ENCODE assay signal across 30 mouse cellular contexts in the genomic region with DNA sequence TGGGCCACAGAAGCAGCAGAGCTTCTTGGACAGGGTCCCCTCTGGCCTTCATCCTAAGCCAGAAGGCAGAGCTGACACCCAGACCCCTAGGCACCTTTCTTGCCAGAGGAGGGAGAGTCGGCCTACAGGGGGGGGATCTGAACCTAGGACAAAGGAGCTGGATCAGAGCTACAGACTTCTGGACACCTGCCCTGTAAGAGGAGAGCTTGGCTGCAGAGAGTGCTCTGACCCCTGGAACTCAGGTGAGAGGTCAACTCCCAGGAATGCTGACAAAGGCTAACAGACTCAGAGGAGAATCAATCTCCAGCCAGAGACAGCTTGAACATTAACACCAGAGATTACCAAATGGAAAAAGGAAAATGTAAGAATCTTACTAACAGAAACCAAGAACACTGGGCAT.
DNase-seq lines count a peak whose midpoint lies in the region; ATAC-seq and TF ChIP-seq lines count a peak whose summit lies in the region.
"Had no signal": no experiment of that assay in that cellular context is flagged by ENCODE, and none has a peak within 500 bp of the region (broad histone marks: within the 10 kb centered on the region; RNA-seq: fewer than 3 reads in every experiment).

No protein-coding gene starts in this region.

- H3K27ac ChIP-seq in liver, postnatal 0 days (ENCODE audit: low read depth), result no peak overlapping the region
- no peak overlapping the region for H3K27ac ChIP-seq in liver, embryonic 12.5 days
- no peak overlapping the region for H3K27ac ChIP-seq in kidney, embryonic 16.5 days (ENCODE audit: low read length)
- H3K27ac ChIP-seq: embryonic facial prominence, embryonic 13.5 days; forebrain, embryonic 10.5 days; forebrain, embryonic 15.5 days; gastrocnemius, adult 2 months; hindbrain, embryonic 13.5 days; liver, embryonic 13.5 days; midbrain, embryonic 10.5 days; midbrain, embryonic 15.5 days; stomach, postnatal 0 days had no signal

- H3K4me2 ChIP-seq in liver, postnatal 0 days (ENCODE audit: low read depth, low read length), result no peak overlapping the region
- H3K4me2 ChIP-seq in liver, embryonic 12.5 days, result no peak overlapping the region
- H3K4me2 ChIP-seq in kidney, embryonic 16.5 days (replicated peaks; ENCODE audit: low read depth, low read length), result no peak overlapping the region
- H3K4me2 ChIP-seq: embryonic facial prominence, embryonic 13.5 days; forebrain, embryonic 15.5 days; heart, embryonic 11.5 days; hindbrain, embryonic 13.5 days; liver, embryonic 13.5 days; lung, embryonic 14.5 days; midbrain, embryonic 15.5 days had no signal

- no peaks in the 10 kb centered on the region for H3K9me3 ChIP-seq in liver, postnatal 0 days (ENCODE audit: low read length)
- no peaks in the 10 kb centered on the region for H3K9me3 ChIP-seq in liver, embryonic 12.5 days (replicated peaks)
- no peaks in the 10 kb centered on the region for H3K9me3 ChIP-seq in kidney, embryonic 16.5 days (ENCODE audit: low read length)
- H3K9me3 ChIP-seq: embryonic facial prominence, embryonic 13.5 days; forebrain, embryonic 10.5 days; forebrain, embryonic 15.5 days; hindbrain, embryonic 13.5 days; liver, embryonic 13.5 days; midbrain, embryonic 10.5 days; midbrain, embryonic 15.5 days had no signal

- TF ChIP-seq CTCF in liver, postnatal 0 days (IDR thresholded peaks at IDR 0.05; ENCODE audit: low read depth), result no peak

- intact Hi-C loops in left cerebral cortex, postnatal 10 days (cut with DNase I), result no loop called here

- 70% methylated on average over 1 of the region's 1 CpGs for WGBS in liver, postnatal 0 days (ENCODE audit: insufficient replicate concordance)
- 73% methylated on average over 1 of the region's 1 CpGs for WGBS in liver, embryonic 12.5 days (ENCODE audit: insufficient replicate concordance)
- WGBS in kidney, embryonic 16.5 days, result 67% methylated on average over 1 of the region's 1 CpGs

- TF ChIP-seq EP300 in liver, postnatal 0 days (IDR thresholded peaks at IDR 0.05; ENCODE audit: low read depth), result no peak

- peak; percentile 56; the same call in 1 of the 2 replicates for ATAC-seq in liver, postnatal 0 days
- ATAC-seq in liver, embryonic 12.5 days, result no peak
- 0 out of 2 replicates have a peak, but pooled peaks have one; percentile 51 for ATAC-seq in kidney, embryonic 16.5 days (ENCODE audit: low FRiP score, low TSS enrichment)
- ATAC-seq: CD4-positive, CD25-positive, alpha-beta regulatory T cell, adult 4 months; forebrain, embryonic 15.5 days; intestine, postnatal 0 days; midbrain, embryonic 15.5 days had no signal

- DNase-seq in liver, postnatal 0 days, result peak; percentile 16
- DNase-seq in kidney, postnatal 36 days, result peak; percentile 77 to 87
- DNase-seq in layer of hippocampus, postnatal 36 days, result no peak
- DNase-seq in layer of hippocampus, postnatal 14 days (ENCODE audit: low spot score in 2 of 2), result no peak
- DNase-seq in left cerebral cortex, postnatal 10 days (ENCODE audit: extremely low spot score in 1 of 2, low spot score in 2 of 2), result no peak
- DNase-seq: adrenal gland, postnatal 36 days; cerebellum, adult 18-20 months; cerebellum, postnatal 10 days; gastrocnemius, adult 2 months; gastrocnemius, postnatal 36 days; heart, adult 18-20 months; heart, postnatal 4 days; liver, embryonic 13.5 days; lung, embryonic 14.5 days; lung, postnatal 14 days; right cerebral cortex, adult 18-20 months; thymus, adult 18-20 months; thymus, postnatal 25 days had no signal

- no peaks in the 10 kb centered on the region for H3K36me3 ChIP-seq in liver, postnatal 0 days (replicated peaks; ENCODE audit: insufficient read depth, low read length)
- no peaks in the 10 kb centered on the region for H3K36me3 ChIP-seq in liver, embryonic 12.5 days
- no peaks in the 10 kb centered on the region for H3K36me3 ChIP-seq in kidney, embryonic 16.5 days (ENCODE audit: insufficient read depth, low read length)
- H3K36me3 ChIP-seq: embryonic facial prominence, embryonic 13.5 days; forebrain, embryonic 10.5 days; forebrain, embryonic 15.5 days; hindbrain, embryonic 13.5 days; liver, embryonic 13.5 days; midbrain, embryonic 10.5 days; midbrain, embryonic 15.5 days had no signal

- no peak overlapping the region for H3K9ac ChIP-seq in liver, postnatal 0 days (replicated peaks)
- no peak overlapping the region for H3K9ac ChIP-seq in liver, embryonic 12.5 days
- no peak overlapping the region for H3K9ac ChIP-seq in kidney, embryonic 16.5 days (replicated peaks; ENCODE audit: low read length)
- H3K9ac ChIP-seq: embryonic facial prominence, embryonic 13.5 days; forebrain, embryonic 15.5 days; hindbrain, embryonic 13.5 days; liver, embryonic 13.5 days; lung, embryonic 14.5 days; midbrain, embryonic 15.5 days had no signal

- no peak overlapping the region for H3K4me3 ChIP-seq in liver, postnatal 0 days (ENCODE audit: low read depth, low read length)
- no peak overlapping the region for H3K4me3 ChIP-seq in liver, embryonic 12.5 days
- H3K4me3 ChIP-seq in kidney, embryonic 16.5 days (ENCODE audit: low read length), result no peak overlapping the region
- H3K4me3 ChIP-seq: embryonic facial prominence, embryonic 13.5 days; forebrain, embryonic 10.5 days; forebrain, embryonic 15.5 days; gastrocnemius, adult 2 months; hindbrain, embryonic 13.5 days; liver, embryonic 13.5 days; midbrain, embryonic 10.5 days; midbrain, embryonic 15.5 days had no signal

- H3K27me3 ChIP-seq in liver, postnatal 0 days (ENCODE audit: insufficient read depth, low read length), result no peaks in the 10 kb centered on the region
- H3K27me3 ChIP-seq in liver, embryonic 12.5 days (replicated peaks), result no peaks in the 10 kb centered on the region
- no peaks in the 10 kb centered on the region for H3K27me3 ChIP-seq in kidney, embryonic 16.5 days (ENCODE audit: insufficient read depth, low read length)
- H3K27me3 ChIP-seq: embryonic facial prominence, embryonic 13.5 days; forebrain, embryonic 15.5 days; hindbrain, embryonic 13.5 days; liver, embryonic 13.5 days; midbrain, embryonic 15.5 days had no signal

- H3K4me1 ChIP-seq in liver, postnatal 0 days (ENCODE audit: insufficient read depth), result no peaks in the 10 kb centered on the region
- no peaks in the 10 kb centered on the region for H3K4me1 ChIP-seq in liver, embryonic 12.5 days
- H3K4me1 ChIP-seq in kidney, embryonic 16.5 days (ENCODE audit: insufficient read depth, low read length), result no peaks in the 10 kb centered on the region
- H3K4me1 ChIP-seq: embryonic facial prominence, embryonic 13.5 days; forebrain, embryonic 10.5 days; forebrain, embryonic 15.5 days; hindbrain, embryonic 13.5 days; liver, embryonic 13.5 days; midbrain, embryonic 10.5 days; midbrain, embryonic 15.5 days had no signal

Comparison
In these comparisons a context has a peak if more than half of its experiments do, and no peak if none do; other contexts are left out.
1. DNase-seq: peak in liver, postnatal 0 days (single experiment) and kidney, postnatal 36 days (2 of 2); none in layer of hippocampus, postnatal 36 days (0 of 2), layer of hippocampus, postnatal 14 days (0 of 2) and left cerebral cortex, postnatal 10 days (0 of 2).